Mouse (Mus musculus) heart, adult 2 months (tissue): Measurements from ENCODE around the gene Cracr2a. TPM values are rescaled to one million over a fixed set of nuclear protein-coding genes. Genes with fewer than 3 reads are reported as not detected.

ENCODE experiments used
- DNase-seq, 2 experiments: peaks; one replicate each; pipeline ENCODE4 v3.0.0; 2021
- H3K27ac ChIP-seq: fragments of 200-600 bp; 2 replicates; pipeline ENCODE4 v1.8.1; 2022
- H3K27me3 ChIP-seq: fragments of 200-500 bp; 2 replicates; pipeline ENCODE4 v1.6.1; 2012; ENCODE audit warnings: mild to moderate bottlenecking, low read length, inconsistent platforms, mixed read lengths; ENCODE audit not compliant: control insufficient read depth, insufficient read depth
- H3K36me3 ChIP-seq: fragments of 200-500 bp; 2 replicates; pipeline ENCODE4 v1.6.1; 2012; ENCODE audit warnings: low read length, inconsistent platforms; ENCODE audit not compliant: control insufficient read depth, insufficient read depth
- H3K4me1 ChIP-seq: fragments of 200-500 bp; 2 replicates; pipeline ENCODE4 v1.6.1; 2011; ENCODE audit warnings: low read length; ENCODE audit not compliant: control insufficient read depth, insufficient read depth
- H3K4me3 ChIP-seq: fragments of 200-600 bp; 2 replicates; pipeline ENCODE4 v1.8.1; 2022
- H3K79me2 ChIP-seq: fragments of 200-500 bp; replicated peaks from 2 replicates; pipeline ENCODE4 v1.6.1; 2012; ENCODE audit warnings: mild to moderate bottlenecking, inconsistent platforms, low read length, moderate library complexity, mixed read lengths; ENCODE audit not compliant: control insufficient read depth, insufficient read depth
- H3K9ac ChIP-seq: fragments of 200-500 bp; 2 replicates; pipeline ENCODE4 v1.6.1; 2012; ENCODE audit warnings: low read depth, mild to moderate bottlenecking, control low read depth, inconsistent platforms, low read length, mixed read lengths
- CTCF ChIP-seq: fragments of 200-600 bp; IDR thresholded peaks from 2 replicates; pipeline ENCODE4 v1.8.1; 2022; ENCODE audit warnings: antibody characterized with exemption, mild to moderate bottlenecking, moderate library complexity
- EP300 ChIP-seq: fragments of 200-500 bp; IDR thresholded peaks from 2 replicates; pipeline ENCODE4 v1.6.1; 2011; ENCODE audit warnings: low read depth, low read length, control low read depth; ENCODE audit not compliant: insufficient read depth
- POLR2A ChIP-seq: fragments of 200-500 bp; IDR thresholded peaks from 2 replicates; pipeline ENCODE4 v1.6.1; 2011; ENCODE audit warnings: mild to moderate bottlenecking, low read depth, low read length, control low read depth; ENCODE audit not compliant: insufficient read depth
- WGBS: fragments of 180-500 bp; shearing (Covaris S2); methylation state at CpG from one replicate; pipeline ENCODE4 v1.1.7; 2018; 5-methylcytosine and 5-hydroxymethylcytosine counted together
- intact Hi-C: fragments of 180-260 bp; cut with DNase I; formaldehyde crosslinking; loops from one replicate; pipeline ENCODE4 v1.15.1; 2025
- polyA plus RNA-seq: library from polyadenylated mRNA; depleted of rRNA; stranded (reverse); fragments of >200 nt; gene quantifications from 2 replicates; pipeline ENCODE4 v1.2.3, GENCODE M21; 2012
- total RNA-seq, 2 experiments: library from RNA; stranded (reverse); gene quantifications; 2 replicates each; pipeline ENCODE4 v1.2.3; 2021

The Cracr2a gene
- total and polyA plus RNA-seq, 3 experiments: 1.1 to 1.4 (median 1.4) TPM

- no peaks in the 10 kb centered on the region for H3K36me3 ChIP-seq
- no peak for DNase-seq
- intact Hi-C loops: no loop called here
- 84% methylated on average over 4 of the region's 4 CpGs for WGBS
- no peak overlapping the region for H3K4me3 ChIP-seq
- no peak overlapping the region for H3K27ac ChIP-seq
- H3K9ac ChIP-seq: no peak overlapping the region
- no peaks in the 10 kb centered on the region for H3K27me3 ChIP-seq
- TF ChIP-seq POLR2A (no peak), CTCF (no peak), EP300 (no peak)
- H3K4me1 ChIP-seq: peaks cover 3% of the 10 kb centered on the region; the same call in 1 of the 2 replicates
- no peaks in the 10 kb centered on the region for H3K79me2 ChIP-seq
These were observed 8.2 kb upstream of the Cracr2a start for GRCm38 (mm10) chr6:127552940-127553339.

- no peak overlapping the region for H3K4me3 ChIP-seq
- H3K27me3 ChIP-seq: no peaks in the 10 kb centered on the region
- WGBS: 39% methylated on average over 6 of the region's 6 CpGs
- no peak overlapping the region for H3K9ac ChIP-seq
- TF ChIP-seq EP300 (no peak), CTCF (0 out of 2 replicates have a peak, but pooled peaks have one; percentile 2)
- intact Hi-C loops: no loop called here
- H3K79me2 ChIP-seq: no peaks in the 10 kb centered on the region
- no peak overlapping the region for H3K27ac ChIP-seq
- DNase-seq: peak in 1 of 2 experiments; percentile 30
- H3K4me1 ChIP-seq: peaks cover 3% of the 10 kb centered on the region; the same call in 1 of the 2 replicates
- H3K36me3 ChIP-seq: no peaks in the 10 kb centered on the region
These were observed 5.6 kb upstream of the Cracr2a start for GRCm38 (mm10) chr6:127555553-127555952.

- DNase-seq: no peak
- Histone ChIP-seq H3K9ac (no peak overlapping the region), H3K4me1 (peaks cover 10% of the 10 kb centered on the region), H3K36me3 (no peaks in the 10 kb centered on the region), H3K4me3 (peak overlapping the region; percentile 75), H3K27ac (peak overlapping the region; percentile 68; the same call in 1 of the 2 replicates), H3K79me2 (no peaks in the 10 kb centered on the region), H3K27me3 (no peaks in the 10 kb centered on the region)
- WGBS: 25% methylated on average over 7 of the region's 7 CpGs
- intact Hi-C loops: loop anchor here (1.0 kb wide), 1 partner anchor 21 kb away; no protein-coding TSS in a partner anchor
- TF ChIP-seq CTCF: no peak
- TF ChIP-seq EP300: no peak
- TF ChIP-seq POLR2A: no peak
These were observed 287 bp upstream of the Cracr2a start for GRCm38 (mm10) chr6:127560872-127561230.

GRCm38 (mm10) chr6:127563511-127563910 is 2.4 kb downstream of the Cracr2a start:
- Histone ChIP-seq H3K27ac (peak overlapping the region; percentile 17; the same call in 1 of the 2 replicates), H3K9ac (no peak overlapping the region), H3K4me1 (peaks cover 7% of the 10 kb centered on the region), H3K36me3 (no peaks in the 10 kb centered on the region), H3K27me3 (no peaks in the 10 kb centered on the region), H3K4me3 (no peak overlapping the region), H3K79me2 (no peaks in the 10 kb centered on the region)
- intact Hi-C loops: no loop called here
- peak in 1 of 2 experiments; percentile 30 for DNase-seq
- TF ChIP-seq CTCF (no peak), EP300 (no peak), POLR2A (no peak)
- 40% methylated on average over 4 of the region's 4 CpGs for WGBS

GRCm38 (mm10) chr6:127565951-127566732 is 5.0 kb downstream of the Cracr2a start:
- no peaks in the 10 kb centered on the region for H3K27me3 ChIP-seq
- no peaks in the 10 kb centered on the region for H3K36me3 ChIP-seq
- peaks cover 7% of the 10 kb centered on the region for H3K4me1 ChIP-seq
- peak; percentile 62 to 73 for DNase-seq
- no peak overlapping the region for H3K4me3 ChIP-seq
- 49% methylated on average over 7 of the region's 7 CpGs for WGBS
- H3K27ac ChIP-seq: no peak overlapping the region
- TF ChIP-seq POLR2A (no peak), CTCF (no peak), EP300 (no peak)
- no peaks in the 10 kb centered on the region for H3K79me2 ChIP-seq
- H3K9ac ChIP-seq: no peak overlapping the region
- intact Hi-C loops: no loop called here

GRCm38 (mm10) chr6:127571849-127572550 is 10.9 kb downstream of the Cracr2a start:
- WGBS: 79% methylated on average over 8 of the region's 8 CpGs
- no peak for DNase-seq
- Histone ChIP-seq H3K36me3 (no peaks in the 10 kb centered on the region), H3K79me2 (no peaks in the 10 kb centered on the region), H3K4me3 (no peak overlapping the region), H3K4me1 (no peaks in the 10 kb centered on the region), H3K27ac (no peak overlapping the region), H3K27me3 (no peaks in the 10 kb centered on the region), H3K9ac (no peak overlapping the region)
- TF ChIP-seq EP300 (no peak), CTCF (no peak), POLR2A (no peak)
- intact Hi-C loops: no loop called here
